Mouse (Mus musculus) thymus, postnatal 10 days (tissue): Measurements from ENCODE around the gene Csdc2.
"Not testable (repeated sequence)": the region's sequence is repeated elsewhere in the genome, so short reads cannot be mapped to it uniquely, and the experiment has no call there.

Experiments
- DNase-seq, 2 experiments: peaks; one replicate each; pipeline ENCODE4 v3.0.0; 2021; ENCODE audit warnings: low spot score in 2 of 2

The Csdc2 gene

DNA sequence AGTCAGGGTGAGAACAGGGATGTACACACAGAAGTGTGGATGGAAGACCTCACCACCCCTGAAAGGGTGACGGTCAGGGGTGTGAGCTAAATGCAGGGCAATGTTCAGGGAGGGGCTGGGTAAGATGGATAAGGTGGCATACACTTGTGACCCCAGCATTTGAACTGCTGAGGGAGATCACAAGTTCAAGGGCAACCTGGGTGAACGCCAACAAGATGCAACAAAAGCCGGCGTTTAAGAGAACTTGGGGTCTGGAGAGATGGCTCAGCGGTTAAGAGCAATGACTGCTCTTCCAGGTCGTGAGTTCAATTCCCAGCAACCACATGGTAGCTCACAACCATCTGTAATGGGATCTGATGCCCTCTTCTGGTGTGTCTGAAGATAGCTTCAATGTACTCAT is 18.2 kb downstream of the Csdc2 start:
- DNase-seq = no peak

DNA sequence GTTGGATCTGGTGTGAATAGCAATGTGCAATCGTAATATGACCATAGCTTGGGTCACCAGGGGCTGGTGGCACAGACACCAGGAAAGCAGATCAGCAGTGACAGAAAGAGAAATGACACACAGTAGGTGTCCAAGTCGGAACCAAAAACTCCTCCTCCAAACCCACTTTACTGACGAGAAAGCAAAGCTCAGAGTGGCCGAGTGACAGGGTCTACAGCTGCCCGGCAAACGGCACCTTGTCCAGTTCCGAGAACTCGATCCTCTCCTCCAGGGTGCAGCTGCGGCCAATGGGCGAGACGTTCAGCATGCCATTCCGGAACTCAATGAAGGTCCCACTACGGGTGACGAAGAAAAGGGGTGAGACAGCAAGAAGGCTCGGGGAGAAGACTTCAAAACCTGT is 18.9 kb downstream of the Csdc2 start:
- no peak for DNase-seq

DNA sequence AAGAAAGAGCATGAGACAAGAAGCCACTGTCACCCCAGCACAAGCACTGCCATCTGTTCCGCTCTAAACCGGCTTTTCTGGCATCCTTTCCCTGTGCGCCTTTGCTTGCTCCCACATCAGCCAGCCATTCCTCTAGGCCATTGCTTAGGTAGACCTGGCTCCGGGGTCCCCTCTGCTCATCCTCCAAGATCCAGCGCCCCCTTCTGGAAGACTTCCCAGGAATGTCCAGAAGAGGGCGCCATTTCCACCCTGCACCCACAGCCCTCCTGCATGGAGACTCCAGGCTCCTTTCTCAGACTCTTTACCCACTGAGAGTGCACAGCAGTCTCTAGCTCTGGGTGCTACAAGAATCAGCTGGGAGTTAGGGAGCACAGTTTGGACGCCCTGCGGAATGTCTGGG is 19.9 kb downstream of the Csdc2 start:
- DNase-seq = peak; percentile 31 to 71

GRCm38 (mm10) chr15:81957598-81957997 is 21.0 kb downstream of the Csdc2 start:
- no peak for DNase-seq

DNA sequence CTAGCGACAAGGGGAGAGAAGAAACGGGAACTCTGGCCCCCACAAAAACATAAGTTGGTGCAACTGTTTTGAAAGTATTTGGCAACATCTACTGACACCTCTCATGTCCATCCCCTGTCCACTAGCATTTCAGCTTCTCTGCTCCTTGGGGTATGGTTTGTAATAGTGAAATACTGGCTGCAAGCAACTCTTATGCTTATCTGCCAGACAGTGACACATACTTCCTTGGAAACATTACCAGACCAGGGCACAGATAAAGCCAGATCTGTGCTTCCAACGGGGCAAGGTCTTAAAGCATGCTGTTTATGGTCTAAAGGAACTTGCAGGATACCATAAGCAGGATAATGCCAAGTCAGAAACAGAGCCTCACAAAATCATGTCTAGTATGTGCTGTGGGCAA is 22.3 kb downstream of the Csdc2 start:
- no peak for DNase-seq

GRCm38 (mm10) chr15:81960171-81961077 is 23.9 kb downstream of the Csdc2 start, which contains the start of gene Pmm1:
Pmm1 (minus strand) TSS chr15:81960930.
- peak; percentile 99 to 100 for DNase-seq

GRCm38 (mm10) chr15:81961078-81961451 is 24.5 kb downstream of the Csdc2 start:
- no peak for DNase-seq

- DNase-seq = no peak
Measured at GRCm38 (mm10) chr15:81964262-81964661, 27.7 kb downstream of the Csdc2 start.

- no peak for DNase-seq
Measured at GRCm38 (mm10) chr15:81964980-81965545, 28.5 kb downstream of the Csdc2 start.

GRCm38 (mm10) chr15:81966062-81966829 is 29.7 kb downstream of the Csdc2 start:
- DNase-seq = no peak

GRCm38 (mm10) chr15:81967821-81968220 is 31.3 kb downstream of the Csdc2 start:
- DNase-seq = no peak

GRCm38 (mm10) chr15:81968447-81968846 is 31.9 kb downstream of the Csdc2 start:
- DNase-seq = no peak

DNA sequence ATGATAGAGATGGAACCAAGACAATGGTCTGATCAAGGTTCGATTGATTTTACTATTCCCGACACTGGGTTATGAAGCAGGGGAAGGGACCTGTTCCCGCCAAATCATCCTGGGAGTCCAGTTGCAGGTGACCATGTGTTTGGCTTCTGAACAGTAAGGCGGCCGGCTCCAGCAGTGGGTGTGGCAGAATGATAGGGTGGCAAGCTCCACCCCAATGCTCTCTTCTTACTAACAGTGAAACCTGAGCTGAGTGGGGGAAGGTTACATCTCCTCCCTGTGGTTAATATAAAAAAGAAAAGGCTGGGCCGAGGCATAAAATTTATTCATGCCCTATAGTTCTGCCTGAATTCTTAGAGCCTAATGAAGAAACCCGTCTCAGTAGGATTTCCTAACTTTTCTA is 32.6 kb downstream of the Csdc2 start:
- DNase-seq = no peak

GRCm38 (mm10) chr15:81969635-81970034 is 33.1 kb downstream of the Csdc2 start:
- not testable (repeated sequence) for DNase-seq

DNA sequence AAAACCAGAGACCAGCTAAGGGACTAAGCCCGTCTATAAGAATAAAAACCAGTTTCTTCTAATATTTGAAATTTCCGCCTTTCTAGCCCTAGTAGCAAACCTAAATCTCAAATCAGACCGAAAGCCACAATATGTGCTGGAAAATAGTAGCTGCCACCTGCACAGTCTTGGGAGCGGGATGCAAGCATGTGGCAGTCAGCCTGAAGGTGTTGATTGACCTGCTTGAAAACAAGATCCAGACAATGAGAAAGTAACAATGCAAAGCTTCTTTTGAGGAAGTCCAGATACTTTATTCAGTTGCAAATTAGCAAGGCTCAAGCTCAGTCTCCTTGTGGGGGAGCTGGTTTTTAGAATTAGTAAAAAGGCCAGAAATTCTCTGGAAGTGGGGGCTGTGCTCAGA is 33.9 kb downstream of the Csdc2 start:
- DNase-seq = not testable (repeated sequence)

DNA sequence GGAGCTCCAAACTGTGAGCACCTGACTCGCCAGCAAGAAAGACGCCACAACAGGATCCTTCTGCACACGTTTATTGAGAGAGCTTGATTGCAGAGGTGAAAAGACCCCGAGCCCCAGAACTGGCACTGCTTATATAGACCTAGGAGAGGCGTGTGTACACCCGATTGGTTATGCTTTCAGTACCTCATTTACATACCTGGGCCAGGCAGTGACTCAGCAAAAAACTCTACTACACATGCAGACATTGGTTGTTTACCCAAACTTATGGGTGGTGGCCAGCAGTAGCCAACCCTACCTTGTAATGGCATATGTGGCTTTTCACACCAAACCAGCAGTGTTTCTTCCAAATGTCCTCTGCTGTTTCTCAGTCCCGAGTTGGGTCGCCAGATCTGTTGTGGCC is 38.6 kb downstream of the Csdc2 start:
- not testable (repeated sequence) for DNase-seq

DNA sequence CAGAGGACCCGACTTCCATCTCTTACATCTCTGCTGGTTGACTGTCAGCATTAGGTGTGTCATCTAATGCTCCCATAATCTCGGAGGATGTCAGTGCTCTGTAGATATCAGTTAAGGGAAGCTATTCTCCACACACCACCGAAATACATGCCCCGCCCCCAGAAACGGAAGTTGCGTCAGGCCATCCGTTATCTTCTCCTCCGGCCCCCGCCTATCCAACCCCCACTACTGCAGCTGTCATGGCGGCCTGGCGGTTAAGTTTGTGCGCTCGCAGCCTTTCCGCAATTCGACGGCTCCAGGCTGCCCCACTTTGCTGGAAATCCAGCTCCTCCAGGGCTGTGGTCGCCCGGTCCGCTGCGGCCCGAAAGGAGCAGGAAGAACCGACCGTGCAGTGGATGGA is 43.8 kb downstream of the Csdc2 start, which contains the start of gene 1700029P11Rik:
Gene 1700029P11Rik (plus strand): TSS at position 220 of the 400 bp plus-strand sequence.
- DNase-seq = no peak

DNA sequence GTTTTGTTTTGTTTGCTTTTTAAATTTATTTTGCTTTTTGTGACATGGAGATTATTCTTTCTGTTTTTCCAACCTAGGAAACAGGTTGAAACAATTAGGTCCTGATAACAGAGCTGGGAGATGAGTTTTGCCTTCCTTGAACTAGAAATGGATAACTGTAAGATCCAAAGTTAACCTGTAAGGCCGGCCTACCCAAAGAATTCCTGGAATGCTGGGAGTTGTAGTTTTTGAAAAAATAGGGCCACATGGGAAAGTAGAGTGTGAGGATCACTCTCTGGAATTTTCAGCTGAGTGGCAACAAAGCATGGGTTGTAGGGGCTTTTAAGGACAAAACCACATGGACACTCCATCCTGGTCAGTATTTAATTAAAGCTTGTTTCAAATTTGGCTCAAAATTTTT is 45.6 kb downstream of the Csdc2 start:
- no peak for DNase-seq

DNA sequence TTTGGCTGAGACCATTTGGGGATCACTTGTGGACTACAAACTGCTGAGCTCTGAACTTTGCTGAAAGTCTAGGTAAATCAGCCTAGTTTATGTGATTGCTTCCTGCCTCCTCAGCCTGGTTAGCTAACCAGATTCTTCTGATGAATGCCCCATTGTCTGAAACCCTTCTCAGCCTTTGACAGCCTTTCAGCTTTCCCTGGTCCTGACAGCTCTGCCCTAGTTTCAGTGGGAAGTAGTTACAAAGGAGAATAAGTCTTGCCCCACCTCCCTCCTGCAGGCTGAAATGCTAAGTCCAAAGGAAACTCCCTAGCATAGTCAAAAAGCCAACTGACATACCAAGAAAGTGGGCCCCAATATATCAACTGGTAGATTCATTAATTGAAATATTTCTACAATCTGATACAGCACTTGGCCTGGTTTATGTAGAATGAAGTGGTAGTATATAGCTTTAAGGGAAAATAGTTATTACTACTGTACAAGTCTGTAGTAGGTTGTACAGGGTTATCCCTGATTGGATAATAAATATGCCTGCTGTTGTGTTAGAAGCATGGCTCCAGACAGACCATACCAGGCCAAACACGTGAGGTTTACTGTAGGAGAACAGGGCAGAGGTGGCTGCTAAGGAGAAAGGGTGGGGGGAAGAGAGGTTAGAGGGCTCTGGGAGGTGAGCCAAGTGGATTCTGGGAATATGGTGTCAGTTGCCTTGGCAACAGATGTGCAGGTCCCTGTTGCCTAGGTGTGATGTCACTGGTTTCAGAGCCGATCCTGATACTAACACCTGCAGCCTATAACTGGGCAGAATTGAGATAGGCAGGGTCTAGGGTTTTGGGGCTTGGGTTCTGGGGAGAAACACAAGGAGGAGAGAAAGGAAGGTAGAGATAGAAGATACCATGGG is 49.0 kb downstream of the Csdc2 start:
- DNase-seq = no peak

DNA sequence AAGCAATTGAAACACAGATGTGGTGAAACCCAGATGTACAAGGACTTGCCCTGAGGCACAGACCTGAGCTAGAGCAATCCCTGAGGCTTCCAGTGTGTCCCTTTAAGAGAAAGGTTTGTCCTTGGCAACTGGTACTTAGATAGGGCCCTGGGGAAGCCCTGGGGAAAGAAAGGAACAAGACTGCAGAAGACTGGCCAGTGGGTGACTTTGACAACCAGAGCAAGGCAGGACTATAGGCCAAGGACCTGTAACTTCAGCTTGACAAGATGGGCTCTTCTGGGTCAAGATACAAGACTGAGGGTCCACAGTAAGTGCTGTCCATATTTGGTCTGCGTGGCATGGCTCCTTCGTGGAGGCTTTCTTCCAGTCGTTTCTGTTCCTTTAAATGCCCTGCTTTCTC is 51.1 kb downstream of the Csdc2 start, which contains the start of gene Xrcc6:
Gene Xrcc6 (plus strand): TSS at position 190 of the 400 bp plus-strand sequence.
- no peak for DNase-seq

- DNase-seq = peak; percentile 27 to 73
Measured at GRCm38 (mm10) chr15:81989371-81990062, 53.0 kb downstream of the Csdc2 start.
